Mouse (Mus musculus) midbrain, embryonic 13.5 days (tissue): ENCODE measurements around the gene Med23. TPM values are rescaled to one million over a fixed set of nuclear protein-coding genes. Genes with fewer than 3 reads are reported as not detected.

ENCODE experiments used
- ATAC-seq: fragments of 200-750 bp; cut with Nextera tagmentation; 2 replicates; pipeline ENCODE4 v1.8.0; 2017; ENCODE audit warnings: mild to moderate bottlenecking, moderate TSS enrichment, moderate library complexity
- H3K27ac ChIP-seq: fragments of 300-500 bp; sonication (generic); 2 replicates; pipeline ENCODE4 v1.5.1; 2015; ENCODE audit warnings: inconsistent platforms, mild to moderate bottlenecking, moderate library complexity
- H3K27me3 ChIP-seq: fragments of 300-500 bp; sonication (generic); 2 replicates; pipeline ENCODE4 v1.6.1; 2015; ENCODE audit warnings: mild to moderate bottlenecking, inconsistent platforms
- H3K36me3 ChIP-seq: fragments of 300-500 bp; sonication (generic); 2 replicates; pipeline ENCODE4 v1.6.1; 2015; ENCODE audit warnings: mild to moderate bottlenecking, inconsistent platforms
- H3K4me1 ChIP-seq: fragments of 300-500 bp; sonication (generic); replicated peaks from 2 replicates; pipeline ENCODE4 v1.6.1; 2015; ENCODE audit warnings: inconsistent platforms
- H3K4me2 ChIP-seq: fragments of 300-500 bp; sonication (generic); replicated peaks from 2 replicates; pipeline ENCODE4 v1.6.1; 2015; ENCODE audit warnings: moderate library complexity, mild to moderate bottlenecking, inconsistent platforms
- H3K4me3 ChIP-seq: fragments of 300-500 bp; sonication (generic); replicated peaks from 2 replicates; pipeline ENCODE4 v1.5.1; 2015; ENCODE audit warnings: mild to moderate bottlenecking, inconsistent platforms
- H3K9ac ChIP-seq: fragments of 300-500 bp; sonication (generic); replicated peaks from 2 replicates; pipeline ENCODE4 v1.6.1; 2015; ENCODE audit warnings: mild to moderate bottlenecking, inconsistent platforms
- H3K9me3 ChIP-seq: fragments of 300-500 bp; sonication (generic); 2 replicates; pipeline ENCODE4 v1.6.1; 2016; ENCODE audit warnings: mild to moderate bottlenecking, inconsistent platforms
- WGBS: fragments of 180-500 bp; shearing (Covaris S2); methylation state at CpG from one replicate; pipeline ENCODE4 v1.1.7; 2015; 5-methylcytosine and 5-hydroxymethylcytosine counted together
- polyA plus RNA-seq: library from polyadenylated mRNA; unstranded; fragments of >200 nt; fragmentation: Nextera tagmentation; extraction: Ambion mirVana; gene quantifications from 2 replicates; pipeline ENCODE4 v1.2.1, GENCODE M21; 2015

Gene Med23
- polyA plus RNA-seq, 1 experiment from 2014 or later, result 30.5 TPM

- Histone ChIP-seq H3K36me3 (no peaks in the 10 kb centered on the region), H3K4me2 (no peak overlapping the region), H3K4me3 (no peak overlapping the region), H3K27me3 (no peaks in the 10 kb centered on the region), H3K9ac (no peak overlapping the region), H3K4me1 (peaks cover 23% of the 10 kb centered on the region), H3K9me3 (no peaks in the 10 kb centered on the region), H3K27ac (no peak overlapping the region)
- WGBS, result 90% methylated on average over 9 of the region's 9 CpGs
- ATAC-seq, result no peak
Observed at GRCm38 (mm10) chr10:24832306-24832705, 37.5 kb upstream of the Med23 start.

- peak overlapping the region; percentile 53 for H3K4me2 ChIP-seq
- no peaks in the 10 kb centered on the region for H3K36me3 ChIP-seq
- H3K9ac ChIP-seq, result no peak overlapping the region; the same call in 1 of the 2 replicates
- ATAC-seq, result peak; percentile 44; the same call in 1 of the 2 replicates
- H3K27me3 ChIP-seq, result no peaks in the 10 kb centered on the region
- 10% methylated on average over 4 of the region's 4 CpGs for WGBS
- no peaks in the 10 kb centered on the region for H3K9me3 ChIP-seq
- 0 out of 2 replicates have a peak overlapping the region, but pooled peaks have one; percentile 31 for H3K4me3 ChIP-seq
- peaks cover 23% of the 10 kb centered on the region for H3K4me1 ChIP-seq
- no peak overlapping the region for H3K27ac ChIP-seq
Observed at GRCm38 (mm10) chr10:24834634-24835371, 35.0 kb upstream of the Med23 start.

- Histone ChIP-seq H3K9me3 (no peaks in the 10 kb centered on the region), H3K9ac (peak overlapping the region; percentile 57), H3K36me3 (no peaks in the 10 kb centered on the region), H3K4me2 (peak overlapping the region; percentile 53), H3K4me1 (peaks cover 23% of the 10 kb centered on the region), H3K4me3 (peak overlapping the region; percentile 31), H3K27ac (no peak overlapping the region), H3K27me3 (no peaks in the 10 kb centered on the region)
- peak; percentile 82 for ATAC-seq
- 13% methylated on average over 12 of the region's 12 CpGs for WGBS
Observed at GRCm38 (mm10) chr10:24835702-24836342, 34.0 kb upstream of the Med23 start.

- H3K4me1 ChIP-seq, result peaks cover 23% of the 10 kb centered on the region
- peak overlapping the region; percentile 31 for H3K4me3 ChIP-seq
- H3K4me2 ChIP-seq, result peak overlapping the region; percentile 53; the same call in 1 of the 2 replicates
- H3K27ac ChIP-seq, result no peak overlapping the region
- H3K9ac ChIP-seq, result 0 out of 2 replicates have a peak overlapping the region, but pooled peaks have one; percentile 23
- H3K9me3 ChIP-seq, result no peaks in the 10 kb centered on the region
- no peaks in the 10 kb centered on the region for H3K27me3 ChIP-seq
- WGBS, result 60% methylated on average over 4 of the region's 4 CpGs
- no peaks in the 10 kb centered on the region for H3K36me3 ChIP-seq
- ATAC-seq, result peak; percentile 9; the same call in 1 of the 2 replicates
Observed at GRCm38 (mm10) chr10:24836366-24837038, 33.3 kb upstream of the Med23 start.

- WGBS, result 99% methylated on average over 4 of the region's 4 CpGs
Observed at GRCm38 (mm10) chr10:24840795-24841194, 29.0 kb upstream of the Med23 start.

GRCm38 (mm10) chr10:24841998-24842397, 27.8 kb upstream of the Med23 start:
- no peak for ATAC-seq
- no peaks in the 10 kb centered on the region for H3K9me3 ChIP-seq
- H3K27ac ChIP-seq, result no peak overlapping the region
- H3K9ac ChIP-seq, result no peak overlapping the region
- no peak overlapping the region for H3K4me3 ChIP-seq
- H3K36me3 ChIP-seq, result no peaks in the 10 kb centered on the region
- no peaks in the 10 kb centered on the region for H3K27me3 ChIP-seq
- 67% methylated on average over 2 of the region's 2 CpGs for WGBS
- H3K4me1 ChIP-seq, result no peaks in the 10 kb centered on the region
- H3K4me2 ChIP-seq, result no peak overlapping the region

More at GRCm38 (mm10) chr10:24840795-24841194, 29.0 kb upstream of the Med23 start:
- Histone ChIP-seq H3K9ac (no peak overlapping the region), H3K27ac (no peak overlapping the region), H3K4me3 (no peak overlapping the region), H3K27me3 (no peaks in the 10 kb centered on the region), H3K4me1 (peaks cover 8% of the 10 kb centered on the region), H3K9me3 (no peaks in the 10 kb centered on the region), H3K4me2 (no peak overlapping the region), H3K36me3 (no peaks in the 10 kb centered on the region)
- no peak for ATAC-seq

- Histone ChIP-seq H3K36me3 (no peaks in the 10 kb centered on the region), H3K27ac (no peak within 1 kb of the TSS), H3K4me1 (no peaks in the 10 kb centered on the region), H3K4me2 (no peak within 1 kb of the TSS), H3K9ac (no peak within 1 kb of the TSS), H3K27me3 (no peaks in the 10 kb centered on the region), H3K9me3 (no peaks in the 10 kb centered on the region), H3K4me3 (no peak within 1 kb of the TSS)
- WGBS, result 100% methylated on average over 1 of the region's 1 CpGs
- ATAC-seq, result no peak
Observed at GRCm38 (mm10) chr10:24842676-24843075, 27.1 kb upstream of the Med23 start, which contains the start of gene Enpp3. Gene Enpp3 (minus strand): TSS chr10:24842823.

- Histone ChIP-seq H3K4me3 (no peak overlapping the region), H3K36me3 (no peaks in the 10 kb centered on the region), H3K9me3 (no peaks in the 10 kb centered on the region), H3K27me3 (no peaks in the 10 kb centered on the region), H3K27ac (no peak overlapping the region), H3K4me1 (no peaks in the 10 kb centered on the region), H3K4me2 (no peak overlapping the region), H3K9ac (no peak overlapping the region)
- 84% methylated on average over 2 of the region's 2 CpGs for WGBS
- ATAC-seq, result no peak
Observed at GRCm38 (mm10) chr10:24863146-24863545, 6.6 kb upstream of the Med23 start.

- ATAC-seq, result no peak
- H3K4me1 ChIP-seq, result no peaks in the 10 kb centered on the region
- no peaks in the 10 kb centered on the region for H3K9me3 ChIP-seq
- no peaks in the 10 kb centered on the region for H3K27me3 ChIP-seq
- H3K27ac ChIP-seq, result no peak overlapping the region
- no peak overlapping the region for H3K9ac ChIP-seq
- H3K4me2 ChIP-seq, result no peak overlapping the region
- 75% methylated on average over 6 of the region's 6 CpGs for whole genome bisulfite sequencing
- no peaks in the 10 kb centered on the region for H3K36me3 ChIP-seq
- H3K4me3 ChIP-seq, result no peak overlapping the region
Observed at GRCm38 (mm10) chr10:24864434-24864833, 5.4 kb upstream of the Med23 start.

- no peaks in the 10 kb centered on the region for H3K27me3 ChIP-seq
- peaks cover 64% of the 10 kb centered on the region for H3K36me3 ChIP-seq
- no peak for ATAC-seq
Observed at GRCm38 (mm10) chr10:24873624-24874023, 3.8 kb downstream of the Med23 start.

GRCm38 (mm10) chr10:24886008-24886407, 16.2 kb downstream of the Med23 start:
- Histone ChIP-seq H3K27ac (no peak overlapping the region), H3K27me3 (no peaks in the 10 kb centered on the region), H3K9ac (no peak overlapping the region), H3K36me3 (peaks cover 86% of the 10 kb centered on the region), H3K4me2 (no peak overlapping the region), H3K4me3 (no peak overlapping the region), H3K4me1 (no peaks in the 10 kb centered on the region), H3K9me3 (no peaks in the 10 kb centered on the region)
- WGBS, result 87% methylated on average over 9 of the region's 9 CpGs
- ATAC-seq, result 0 out of 2 replicates have a peak, but pooled peaks have one; percentile 66

More at GRCm38 (mm10) chr10:24873624-24874023, 3.8 kb downstream of the Med23 start:
- H3K27ac ChIP-seq, result no peak overlapping the region
- H3K9me3 ChIP-seq, result no peaks in the 10 kb centered on the region
- no peak overlapping the region for H3K4me3 ChIP-seq
- peaks cover 3% of the 10 kb centered on the region for H3K4me1 ChIP-seq
- WGBS, result 82% methylated on average over 4 of the region's 4 CpGs
- no peak overlapping the region for H3K4me2 ChIP-seq
- no peak overlapping the region for H3K9ac ChIP-seq

GRCm38 (mm10) chr10:24888343-24888742, 18.6 kb downstream of the Med23 start:
- H3K27me3 ChIP-seq, result no peaks in the 10 kb centered on the region
- ATAC-seq, result no peak
- H3K36me3 ChIP-seq, result peaks cover 84% of the 10 kb centered on the region
- no peak overlapping the region for H3K4me3 ChIP-seq
- no peak overlapping the region for H3K9ac ChIP-seq
- no peaks in the 10 kb centered on the region for H3K4me1 ChIP-seq
- WGBS, result 98% methylated on average over 7 of the region's 7 CpGs
- no peak overlapping the region for H3K4me2 ChIP-seq
- no peak overlapping the region for H3K27ac ChIP-seq
- no peaks in the 10 kb centered on the region for H3K9me3 ChIP-seq
